Mouse (Mus musculus): ENCODE data around the gene Mttp. TPM values are rescaled to one million over a fixed set of nuclear protein-coding genes. Genes with fewer than 3 reads are reported as not detected.

Mttp gene
- total RNA-seq, 1 experiment from 2014 or later = 4.3 TPM

GRCm38 (mm10) chr3:138106887-138107286, 37.9 kb downstream of the Mttp start:
- 0 out of 4 replicates have a peak, but pooled peaks of 1 of the 2 experiments have one; percentile 27 for ATAC-seq (replicated peaks in 1 of 2; ENCODE audit: insufficient read depth in 1 of 2, low FRiP score in 2 of 2, low TSS enrichment in 1 of 2, low read depth in 1 of 2, poor library complexity in 2 of 2, severe bottlenecking in 2 of 2)

GRCm38 (mm10) chr3:138105056-138105455, 39.7 kb downstream of the Mttp start:
- no peak for ATAC-seq (replicated peaks in 1 of 2; ENCODE audit: insufficient read depth in 1 of 2, low FRiP score in 2 of 2, low TSS enrichment in 1 of 2, low read depth in 1 of 2, poor library complexity in 2 of 2, severe bottlenecking in 2 of 2)

GRCm38 (mm10) chr3:138103690-138104089, 41.1 kb downstream of the Mttp start:
- no peak for ATAC-seq (replicated peaks in 1 of 2; ENCODE audit: insufficient read depth in 1 of 2, low FRiP score in 2 of 2, low TSS enrichment in 1 of 2, low read depth in 1 of 2, poor library complexity in 2 of 2, severe bottlenecking in 2 of 2)

GRCm38 (mm10) chr3:138101936-138102335, 42.8 kb downstream of the Mttp start:
- no peak for ATAC-seq (replicated peaks in 1 of 2; ENCODE audit: insufficient read depth in 1 of 2, low FRiP score in 2 of 2, low TSS enrichment in 1 of 2, low read depth in 1 of 2, poor library complexity in 2 of 2, severe bottlenecking in 2 of 2)

- ATAC-seq (replicated peaks in 1 of 2; ENCODE audit: insufficient read depth in 1 of 2, low FRiP score in 2 of 2, low TSS enrichment in 1 of 2, low read depth in 1 of 2, poor library complexity in 2 of 2, severe bottlenecking in 2 of 2) = no peak
Measured at GRCm38 (mm10) chr3:138097718-138098117, 47.0 kb downstream of the Mttp start.

- no peak for ATAC-seq (replicated peaks in 1 of 2; ENCODE audit: insufficient read depth in 1 of 2, low FRiP score in 2 of 2, low TSS enrichment in 1 of 2, low read depth in 1 of 2, poor library complexity in 2 of 2, severe bottlenecking in 2 of 2)
Measured at GRCm38 (mm10) chr3:138096263-138097028, 48.3 kb downstream of the Mttp start.

GRCm38 (mm10) chr3:138095718-138096117, 49.0 kb downstream of the Mttp start:
- ATAC-seq (replicated peaks in 1 of 2; ENCODE audit: insufficient read depth in 1 of 2, low FRiP score in 2 of 2, low TSS enrichment in 1 of 2, low read depth in 1 of 2, poor library complexity in 2 of 2, severe bottlenecking in 2 of 2) = no peak; a peak in 1 of 4 replicates

- no peak for ATAC-seq (replicated peaks in 1 of 2; ENCODE audit: insufficient read depth in 1 of 2, low FRiP score in 2 of 2, low TSS enrichment in 1 of 2, low read depth in 1 of 2, poor library complexity in 2 of 2, severe bottlenecking in 2 of 2)
Measured at GRCm38 (mm10) chr3:138095301-138095700, 49.5 kb downstream of the Mttp start.

GRCm38 (mm10) chr3:138083896-138084295, 60.9 kb downstream of the Mttp start:
- ATAC-seq (replicated peaks in 1 of 2; ENCODE audit: insufficient read depth in 1 of 2, low FRiP score in 2 of 2, low TSS enrichment in 1 of 2, low read depth in 1 of 2, poor library complexity in 2 of 2, severe bottlenecking in 2 of 2) = no peak

GRCm38 (mm10) chr3:138083073-138083637, 61.6 kb downstream of the Mttp start:
- ATAC-seq (replicated peaks in 1 of 2; ENCODE audit: insufficient read depth in 1 of 2, low FRiP score in 2 of 2, low TSS enrichment in 1 of 2, low read depth in 1 of 2, poor library complexity in 2 of 2, severe bottlenecking in 2 of 2) = no peak

- ATAC-seq (replicated peaks in 1 of 2; ENCODE audit: insufficient read depth in 1 of 2, low FRiP score in 2 of 2, low TSS enrichment in 1 of 2, low read depth in 1 of 2, poor library complexity in 2 of 2, severe bottlenecking in 2 of 2) = no peak
Measured at GRCm38 (mm10) chr3:138078701-138079100, 66.1 kb downstream of the Mttp start.

- no peak for ATAC-seq (replicated peaks in 1 of 2; ENCODE audit: insufficient read depth in 1 of 2, low FRiP score in 2 of 2, low TSS enrichment in 1 of 2, low read depth in 1 of 2, poor library complexity in 2 of 2, severe bottlenecking in 2 of 2)
Measured at GRCm38 (mm10) chr3:138077476-138078340, 67.1 kb downstream of the Mttp start.

- no peak for ATAC-seq (replicated peaks in 1 of 2; ENCODE audit: insufficient read depth in 1 of 2, low FRiP score in 2 of 2, low TSS enrichment in 1 of 2, low read depth in 1 of 2, poor library complexity in 2 of 2, severe bottlenecking in 2 of 2)
Measured at GRCm38 (mm10) chr3:138075209-138075608, 69.6 kb downstream of the Mttp start.

- ATAC-seq (replicated peaks in 1 of 2; ENCODE audit: insufficient read depth in 1 of 2, low FRiP score in 2 of 2, low TSS enrichment in 1 of 2, low read depth in 1 of 2, poor library complexity in 2 of 2, severe bottlenecking in 2 of 2) = no peak
Measured at GRCm38 (mm10) chr3:138074214-138074613, 70.6 kb downstream of the Mttp start.

GRCm38 (mm10) chr3:138071476-138072073, 73.2 kb downstream of the Mttp start:
- ATAC-seq (replicated peaks in 1 of 2; ENCODE audit: insufficient read depth in 1 of 2, low FRiP score in 2 of 2, low TSS enrichment in 1 of 2, low read depth in 1 of 2, poor library complexity in 2 of 2, severe bottlenecking in 2 of 2) = no peak

- no peak for ATAC-seq (replicated peaks in 1 of 2; ENCODE audit: insufficient read depth in 1 of 2, low FRiP score in 2 of 2, low TSS enrichment in 1 of 2, low read depth in 1 of 2, poor library complexity in 2 of 2, severe bottlenecking in 2 of 2)
Measured at GRCm38 (mm10) chr3:138071004-138071403, 73.8 kb downstream of the Mttp start.

GRCm38 (mm10) chr3:138069756-138070511, 74.8 kb downstream of the Mttp start:
- ATAC-seq (replicated peaks in 1 of 2; ENCODE audit: insufficient read depth in 1 of 2, low FRiP score in 2 of 2, low TSS enrichment in 1 of 2, low read depth in 1 of 2, poor library complexity in 2 of 2, severe bottlenecking in 2 of 2) = no peak

Measured in hematopoietic stem cell, adult 5-6 weeks (primary cell).